Mouse (Mus musculus) hindbrain, embryonic 13.5 days (tissue): ENCODE data around the gene Tspan33. TPM values are rescaled to one million over a fixed set of nuclear protein-coding genes. Genes with fewer than 3 reads are reported as not detected.
"Not testable (repeated sequence)": the region's sequence is repeated elsewhere in the genome, so short reads cannot be mapped to it uniquely, and the experiment has no call there.

ENCODE experiments used
- ATAC-seq: fragments of 200-750 bp; cut with Nextera tagmentation; 2 replicates; pipeline ENCODE4 v1.8.0; 2017; ENCODE audit warnings: moderate TSS enrichment; ENCODE audit not compliant: low FRiP score
- H3K27ac ChIP-seq: fragments of 300-500 bp; sonication (generic); 2 replicates; pipeline ENCODE4 v1.5.1; 2015; ENCODE audit warnings: inconsistent platforms, mild to moderate bottlenecking, moderate library complexity
- H3K27me3 ChIP-seq: fragments of 300-500 bp; sonication (generic); 2 replicates; pipeline ENCODE4 v1.6.1; 2015; ENCODE audit warnings: mild to moderate bottlenecking, inconsistent platforms
- H3K36me3 ChIP-seq: fragments of 300-500 bp; sonication (generic); 2 replicates; pipeline ENCODE4 v1.6.1; 2015; ENCODE audit warnings: mild to moderate bottlenecking, inconsistent platforms
- H3K4me1 ChIP-seq: fragments of 300-500 bp; sonication (generic); replicated peaks from 2 replicates; pipeline ENCODE4 v1.6.1; 2015; ENCODE audit warnings: inconsistent platforms
- H3K4me2 ChIP-seq: fragments of 300-500 bp; sonication (generic); 2 replicates; pipeline ENCODE4 v1.6.1; 2015; ENCODE audit warnings: inconsistent platforms, mild to moderate bottlenecking, moderate library complexity
- H3K4me3 ChIP-seq: fragments of 300-500 bp; sonication (generic); 2 replicates; pipeline ENCODE4 v1.5.1; 2015; ENCODE audit warnings: mild to moderate bottlenecking, inconsistent platforms
- H3K9ac ChIP-seq: fragments of 300-500 bp; sonication (generic); 2 replicates; pipeline ENCODE4 v1.6.1; 2015; ENCODE audit warnings: mild to moderate bottlenecking, inconsistent platforms
- H3K9me3 ChIP-seq: fragments of 300-500 bp; sonication (generic); 2 replicates; pipeline ENCODE4 v1.6.1; 2016; ENCODE audit warnings: inconsistent platforms
- WGBS: fragments of 180-500 bp; shearing (Covaris S2); methylation state at CpG from one replicate; pipeline ENCODE4 v1.1.7; 2015; 5-methylcytosine and 5-hydroxymethylcytosine counted together
- polyA plus RNA-seq: library from polyadenylated mRNA; unstranded; fragments of >200 nt; fragmentation: Nextera tagmentation; extraction: Ambion mirVana; gene quantifications from 2 replicates; pipeline ENCODE4 v1.2.1, GENCODE M21; 2015

Gene Tspan33
- polyA plus RNA-seq, 1 experiment from 2014 or later, result 9.9 TPM

DNA sequence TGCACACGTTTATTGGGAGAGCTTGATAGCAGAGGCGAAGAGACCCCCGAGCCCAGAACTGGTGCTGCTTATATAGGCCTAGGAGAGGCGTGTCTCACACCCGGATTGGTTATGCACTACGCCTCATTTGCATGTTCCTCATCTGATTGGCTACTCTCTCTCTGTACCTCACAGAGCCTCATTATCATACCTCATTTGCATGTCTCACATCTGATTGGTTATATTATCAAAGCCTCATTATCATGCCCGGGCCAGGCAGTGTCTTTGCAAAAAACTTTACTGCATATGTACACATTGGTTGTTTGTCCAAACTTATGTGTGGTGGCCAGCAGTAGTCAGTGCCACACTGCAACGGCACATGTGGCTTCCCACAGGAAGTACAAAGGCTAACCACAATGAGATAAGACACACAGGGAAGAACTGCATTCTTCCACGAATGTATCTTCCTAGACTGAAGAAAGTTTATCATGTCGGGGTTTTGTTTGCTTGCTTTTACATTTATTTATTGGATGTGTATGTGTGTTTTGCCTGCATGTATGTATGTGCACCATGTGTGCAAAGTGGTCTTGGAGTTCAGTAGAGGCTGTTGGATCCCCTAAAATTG is 14.0 kb upstream of the Tspan33 start:
- H3K4me3 ChIP-seq, H3K4me1 ChIP-seq, ATAC-seq, H3K27ac ChIP-seq, H3K36me3 ChIP-seq, H3K4me2 ChIP-seq, H3K9me3 ChIP-seq, H3K27me3 ChIP-seq, H3K9ac ChIP-seq: not testable (repeated sequence)
- WGBS, result 89% methylated on average over 10 of the region's 10 CpGs

- H3K4me3 ChIP-seq, result no peak overlapping the region
- 0 out of 2 replicates have a peak, but pooled peaks cover 2% of the 10 kb centered on the region for H3K27me3 ChIP-seq
- ATAC-seq, result no peak
- WGBS, result 84% methylated on average over 4 of the region's 4 CpGs
- H3K36me3 ChIP-seq, result no peaks in the 10 kb centered on the region
- H3K9me3 ChIP-seq, result no peaks in the 10 kb centered on the region
- H3K4me1 ChIP-seq, result 0 out of 2 replicates have a peak, but pooled peaks cover 3% of the 10 kb centered on the region
- no peak overlapping the region for H3K4me2 ChIP-seq
- H3K9ac ChIP-seq, result no peak overlapping the region
- H3K27ac ChIP-seq, result no peak overlapping the region
These were observed 12.2 kb upstream of the Tspan33 start for GRCm38 (mm10) chr6:29681853-29682252.

GRCm38 (mm10) chr6:29684686-29685085 is 9.3 kb upstream of the Tspan33 start:
- 0 out of 2 replicates have a peak, but pooled peaks cover 2% of the 10 kb centered on the region for H3K27me3 ChIP-seq
- H3K27ac ChIP-seq, result no peak overlapping the region
- ATAC-seq, result no peak
- 0 out of 2 replicates have a peak, but pooled peaks cover 3% of the 10 kb centered on the region for H3K4me1 ChIP-seq
- H3K9ac ChIP-seq, result no peak overlapping the region
- no peak overlapping the region for H3K4me3 ChIP-seq
- H3K36me3 ChIP-seq, result no peaks in the 10 kb centered on the region
- no peak overlapping the region for H3K4me2 ChIP-seq
- H3K9me3 ChIP-seq, result no peaks in the 10 kb centered on the region
- 91% methylated on average over 4 of the region's 4 CpGs for WGBS

GRCm38 (mm10) chr6:29685952-29686351 is 8.1 kb upstream of the Tspan33 start:
- Histone ChIP-seq H3K4me3 (no peak overlapping the region), H3K4me1 (0 out of 2 replicates have a peak, but pooled peaks cover 3% of the 10 kb centered on the region), H3K27me3 (0 out of 2 replicates have a peak, but pooled peaks cover 3% of the 10 kb centered on the region), H3K9ac (no peak overlapping the region), H3K9me3 (no peaks in the 10 kb centered on the region), H3K36me3 (no peaks in the 10 kb centered on the region), H3K27ac (no peak overlapping the region), H3K4me2 (no peak overlapping the region)
- ATAC-seq, result no peak
- WGBS, result 76% methylated on average over 4 of the region's 4 CpGs

DNA sequence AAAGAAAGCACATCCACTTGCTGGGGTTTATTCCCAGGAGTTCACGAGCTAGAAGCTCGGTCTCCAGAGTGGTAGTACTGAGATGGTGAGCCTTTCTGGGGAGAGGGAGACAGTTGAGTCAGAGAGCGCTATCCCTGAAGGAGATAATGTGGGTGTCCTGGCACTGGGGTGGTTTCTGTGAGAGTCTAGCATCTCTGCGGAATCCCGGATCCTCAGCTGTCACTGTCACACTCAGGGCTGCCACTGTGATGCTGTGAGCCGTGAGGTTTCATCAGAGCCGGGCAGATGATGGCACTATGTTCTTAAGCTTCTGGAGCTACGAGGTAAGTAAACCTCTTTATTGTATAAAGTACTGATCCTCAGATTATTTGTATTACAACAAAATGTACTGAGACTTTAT is 4.6 kb upstream of the Tspan33 start:
- Histone ChIP-seq H3K27me3 (peaks cover 25% of the 10 kb centered on the region), H3K9ac (no peak overlapping the region), H3K9me3 (no peaks in the 10 kb centered on the region), H3K4me1 (peaks cover 9% of the 10 kb centered on the region), H3K27ac (no peak overlapping the region), H3K4me3 (no peak overlapping the region), H3K4me2 (no peak overlapping the region), H3K36me3 (no peaks in the 10 kb centered on the region)
- ATAC-seq, result no peak
- 76% methylated on average over 8 of the region's 8 CpGs for WGBS

- Histone ChIP-seq H3K36me3 (no peaks in the 10 kb centered on the region), H3K9me3 (no peaks in the 10 kb centered on the region), H3K4me3 (peak overlapping the region; percentile 83), H3K4me2 (peak overlapping the region; percentile 99), H3K4me1 (peaks cover 13% of the 10 kb centered on the region), H3K27me3 (peaks cover 34% of the 10 kb centered on the region), H3K27ac (no peak overlapping the region), H3K9ac (peak overlapping the region; percentile 84)
- peak; percentile 52 for ATAC-seq
- WGBS, result 2% methylated on average over 34 of the region's 35 CpGs
These were observed 610 bp downstream of the Tspan33 start for GRCm38 (mm10) chr6:29694375-29695289.

DNA sequence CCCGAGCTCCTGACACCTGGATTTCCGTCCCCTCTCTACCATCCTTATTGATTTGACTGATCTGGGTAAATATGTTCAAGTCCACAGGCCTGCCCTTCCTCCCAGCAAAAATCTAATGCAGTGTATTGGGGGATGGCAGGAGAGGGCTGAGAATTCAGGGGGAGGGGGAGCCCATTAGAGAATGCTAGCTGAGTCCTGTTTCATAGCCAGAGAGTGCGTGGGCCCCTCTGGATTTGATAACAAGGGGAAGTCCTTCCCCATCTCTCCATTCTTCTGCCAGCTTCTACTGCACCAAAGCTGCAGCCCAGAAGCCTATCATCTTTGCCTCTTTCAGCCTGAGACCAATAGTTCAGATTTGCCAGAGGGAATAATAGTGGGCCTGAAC is 1.3 kb downstream of the Tspan33 start:
- Histone ChIP-seq H3K4me2 (peak overlapping the region; percentile 99), H3K36me3 (no peaks in the 10 kb centered on the region), H3K9ac (no peak overlapping the region), H3K4me3 (peak overlapping the region; percentile 83; the same call in 1 of the 2 replicates), H3K4me1 (peaks cover 13% of the 10 kb centered on the region), H3K27ac (no peak overlapping the region), H3K27me3 (peaks cover 34% of the 10 kb centered on the region), H3K9me3 (no peaks in the 10 kb centered on the region)
- WGBS, result 49% methylated on average over 3 of the region's 3 CpGs
- no peak for ATAC-seq

DNA sequence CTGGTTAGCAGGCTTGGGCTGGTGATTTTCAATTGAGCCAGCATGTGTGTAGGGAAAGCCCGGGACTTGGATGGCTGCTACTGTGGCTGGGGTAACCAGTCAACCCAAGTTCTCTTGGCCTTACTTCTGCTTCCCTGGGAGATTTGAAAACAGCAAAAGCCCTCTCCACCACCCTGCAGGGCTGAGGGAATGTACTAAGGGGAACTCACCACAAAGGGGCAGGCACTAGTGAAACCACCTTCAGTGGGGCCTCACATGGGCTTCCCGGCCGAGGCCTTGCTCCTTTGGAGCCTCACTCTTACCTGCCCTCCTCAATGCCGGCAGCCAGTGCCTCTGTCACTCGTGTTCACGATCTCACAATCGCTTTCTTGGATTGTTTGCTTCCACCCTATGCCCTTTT is 2.0 kb downstream of the Tspan33 start:
- H3K27me3 ChIP-seq, result peaks cover 33% of the 10 kb centered on the region
- H3K4me1 ChIP-seq, result peaks cover 13% of the 10 kb centered on the region
- no peak overlapping the region for H3K27ac ChIP-seq
- H3K36me3 ChIP-seq, result no peaks in the 10 kb centered on the region
- no peak overlapping the region for H3K9ac ChIP-seq
- no peaks in the 10 kb centered on the region for H3K9me3 ChIP-seq
- H3K4me2 ChIP-seq, result no peak overlapping the region
- 77% methylated on average over 7 of the region's 7 CpGs for WGBS
- no peak overlapping the region for H3K4me3 ChIP-seq
- no peak for ATAC-seq

GRCm38 (mm10) chr6:29697139-29697538 is 3.1 kb downstream of the Tspan33 start:
- H3K9me3 ChIP-seq, result no peaks in the 10 kb centered on the region
- peaks cover 23% of the 10 kb centered on the region for H3K27me3 ChIP-seq
- H3K27ac ChIP-seq, result no peak overlapping the region
- no peak overlapping the region for H3K4me2 ChIP-seq
- H3K36me3 ChIP-seq, result no peaks in the 10 kb centered on the region
- no peak for ATAC-seq
- H3K4me1 ChIP-seq, result peaks cover 13% of the 10 kb centered on the region
- H3K9ac ChIP-seq, result no peak overlapping the region
- no peak overlapping the region for H3K4me3 ChIP-seq

- H3K9me3 ChIP-seq, result no peaks in the 10 kb centered on the region
- H3K27ac ChIP-seq, result no peak overlapping the region
- no peak for ATAC-seq
- H3K9ac ChIP-seq, result no peak overlapping the region
- H3K36me3 ChIP-seq, result no peaks in the 10 kb centered on the region
- peaks cover 13% of the 10 kb centered on the region for H3K4me1 ChIP-seq
- WGBS, result 52% methylated on average over 3 of the region's 3 CpGs
- no peak overlapping the region for H3K4me2 ChIP-seq
- H3K27me3 ChIP-seq, result peaks cover 20% of the 10 kb centered on the region
- no peak overlapping the region for H3K4me3 ChIP-seq
These were observed 3.5 kb downstream of the Tspan33 start for GRCm38 (mm10) chr6:29697548-29697947.

GRCm38 (mm10) chr6:29699085-29699745 is 5.2 kb downstream of the Tspan33 start:
- no peaks in the 10 kb centered on the region for H3K36me3 ChIP-seq
- H3K4me2 ChIP-seq, result no peak overlapping the region
- no peaks in the 10 kb centered on the region for H3K9me3 ChIP-seq
- no peak overlapping the region for H3K4me3 ChIP-seq
- ATAC-seq, result no peak
- no peak overlapping the region for H3K27ac ChIP-seq
- no peak overlapping the region for H3K9ac ChIP-seq
- peaks cover 9% of the 10 kb centered on the region for H3K4me1 ChIP-seq
- peaks cover 12% of the 10 kb centered on the region for H3K27me3 ChIP-seq
- 92% methylated on average over 7 of the region's 7 CpGs for WGBS

DNA sequence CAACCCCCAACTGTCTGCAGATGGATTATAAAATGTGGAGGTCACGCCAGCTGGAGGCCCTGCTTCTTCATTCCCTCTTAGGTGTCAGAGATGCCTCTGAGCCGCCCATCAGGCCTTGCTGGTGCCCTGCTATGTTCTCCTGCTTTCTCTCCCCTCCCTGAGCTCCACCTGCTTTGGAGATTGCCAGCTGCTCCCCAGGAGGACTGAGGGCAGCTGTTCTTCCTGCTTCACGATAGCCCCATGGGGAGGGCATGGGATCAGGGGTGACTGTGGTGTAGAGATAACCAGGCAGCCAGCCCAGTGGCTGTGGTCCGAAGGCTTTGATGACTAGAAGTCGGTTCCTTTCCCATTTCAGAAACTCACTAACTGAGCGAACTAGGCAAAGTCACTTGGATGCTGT is 7.0 kb downstream of the Tspan33 start:
- Histone ChIP-seq H3K9ac (no peak overlapping the region), H3K27ac (no peak overlapping the region)
- WGBS, result 72% methylated on average over 6 of the region's 6 CpGs

More for the DNA sequence above, 7.0 kb downstream of the Tspan33 start:
- no peak for ATAC-seq
- H3K36me3 ChIP-seq, result no peaks in the 10 kb centered on the region
- H3K27me3 ChIP-seq, result peaks cover 13% of the 10 kb centered on the region
- no peak overlapping the region for H3K4me2 ChIP-seq
- H3K4me1 ChIP-seq, result no peaks in the 10 kb centered on the region; the same call in 1 of the 2 replicates
- no peaks in the 10 kb centered on the region for H3K9me3 ChIP-seq
- no peak overlapping the region for H3K4me3 ChIP-seq
